Mouse (Mus musculus): ENCODE data around the gene Tenm2.
A peak's percentile ranks its signal among the peaks of the same experiment; 100 is the strongest.

Tenm2 gene

DNA sequence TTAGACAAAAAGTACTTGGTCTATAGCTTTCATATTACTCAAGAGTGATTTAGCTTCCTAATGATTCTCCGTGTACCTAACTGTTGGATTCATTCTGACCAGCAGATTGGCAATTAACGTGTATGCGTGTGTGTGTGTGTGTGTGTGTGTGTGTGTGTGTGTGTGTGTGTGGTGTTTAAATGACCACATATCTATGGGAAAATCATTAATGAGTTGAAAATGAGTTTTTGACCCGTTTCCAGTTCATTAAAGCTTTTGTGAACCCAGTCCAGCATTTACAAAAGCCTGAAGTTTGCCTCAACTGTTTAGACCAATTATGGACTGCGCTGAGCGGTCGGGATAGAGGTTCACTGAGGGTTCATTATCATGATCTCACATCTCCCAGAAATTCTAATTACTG lies 1181.4 kb downstream of the Tenm2 start:
- DNase-seq (ENCODE audit: low spot score in 2 of 2), result no peak

DNA sequence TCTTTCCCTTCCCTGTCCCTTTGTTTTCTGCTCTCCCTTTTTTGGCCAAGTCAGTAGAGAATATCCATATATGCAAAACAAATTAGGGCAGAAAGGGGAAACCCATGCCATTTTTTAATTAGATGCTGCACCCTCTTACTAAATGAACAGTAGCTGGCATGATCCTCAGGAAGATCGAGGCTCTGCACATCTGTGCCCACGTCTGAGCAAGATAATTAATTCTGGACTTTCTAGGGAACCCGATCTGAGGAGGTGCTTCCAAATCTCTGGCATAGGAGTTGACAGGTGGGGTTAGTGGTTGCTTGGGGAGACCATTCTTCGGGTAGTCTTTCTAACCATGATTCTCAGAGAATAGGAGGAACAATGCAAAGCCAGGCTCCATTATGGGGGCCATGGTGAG lies 1182.3 kb downstream of the Tenm2 start:
- DNase-seq (ENCODE audit: low spot score in 2 of 2), result no peak

DNA sequence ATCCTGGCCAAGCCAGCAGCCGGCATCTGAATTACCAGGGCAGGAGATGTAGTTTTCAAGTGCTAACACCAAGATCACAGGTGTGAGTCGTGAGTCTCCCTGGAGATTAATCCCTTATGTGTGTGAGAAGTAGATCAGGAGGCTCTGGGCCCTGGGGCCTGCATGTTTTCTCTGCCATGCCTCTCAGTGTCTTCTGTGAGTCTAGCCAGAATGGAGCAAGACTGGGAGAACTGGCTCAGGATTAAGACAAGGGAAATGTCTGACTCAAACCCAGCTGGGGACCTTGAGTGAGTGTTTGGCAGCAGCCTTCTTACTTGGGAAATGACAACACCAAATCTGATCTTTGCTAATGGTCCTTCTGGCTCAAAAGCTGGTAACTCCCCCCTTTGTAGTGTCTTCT lies 1183.2 kb downstream of the Tenm2 start:
- DNase-seq (ENCODE audit: low spot score in 2 of 2), result no peak

DNA sequence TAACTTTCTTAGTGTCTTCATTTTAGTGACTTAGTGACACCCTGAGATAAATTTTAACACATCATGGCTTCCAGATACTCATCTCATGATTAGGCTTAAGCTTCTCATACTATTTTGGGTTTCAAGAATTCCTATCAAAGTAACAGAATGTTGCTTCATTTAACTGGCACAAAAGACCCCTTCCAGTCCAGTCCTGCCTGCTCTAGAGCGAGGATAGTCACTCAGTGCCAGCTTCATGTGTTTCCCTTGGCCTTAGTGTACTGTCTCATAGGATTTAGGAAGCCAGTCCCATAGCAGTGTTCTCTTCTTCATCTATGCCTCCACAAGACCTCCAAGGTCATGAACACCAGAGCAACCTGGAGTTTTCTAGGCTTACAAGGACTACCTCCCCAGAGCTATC lies 1183.7 kb downstream of the Tenm2 start:
- no peak for DNase-seq (ENCODE audit: low spot score in 2 of 2)

DNA sequence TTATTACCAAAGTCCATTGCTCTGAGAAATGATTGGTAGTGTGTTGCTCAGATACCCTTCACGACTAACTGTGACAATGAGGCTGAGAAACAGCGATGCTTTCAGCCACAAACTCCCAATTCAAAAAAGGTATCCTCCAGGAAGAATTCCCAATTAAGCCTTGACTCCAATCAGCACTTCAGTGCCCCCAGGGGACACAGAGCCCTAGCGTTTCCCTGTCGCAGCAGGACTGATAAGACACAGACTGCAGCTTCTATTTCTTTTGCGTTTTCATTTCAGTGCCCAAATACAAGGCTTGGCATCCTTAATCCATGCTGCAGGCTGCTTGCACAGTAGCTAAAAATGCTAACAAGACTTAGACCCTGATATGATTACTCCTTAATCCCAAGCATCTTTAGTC lies 1186.2 kb downstream of the Tenm2 start:
- DNase-seq (ENCODE audit: low spot score in 2 of 2), result no peak

DNA sequence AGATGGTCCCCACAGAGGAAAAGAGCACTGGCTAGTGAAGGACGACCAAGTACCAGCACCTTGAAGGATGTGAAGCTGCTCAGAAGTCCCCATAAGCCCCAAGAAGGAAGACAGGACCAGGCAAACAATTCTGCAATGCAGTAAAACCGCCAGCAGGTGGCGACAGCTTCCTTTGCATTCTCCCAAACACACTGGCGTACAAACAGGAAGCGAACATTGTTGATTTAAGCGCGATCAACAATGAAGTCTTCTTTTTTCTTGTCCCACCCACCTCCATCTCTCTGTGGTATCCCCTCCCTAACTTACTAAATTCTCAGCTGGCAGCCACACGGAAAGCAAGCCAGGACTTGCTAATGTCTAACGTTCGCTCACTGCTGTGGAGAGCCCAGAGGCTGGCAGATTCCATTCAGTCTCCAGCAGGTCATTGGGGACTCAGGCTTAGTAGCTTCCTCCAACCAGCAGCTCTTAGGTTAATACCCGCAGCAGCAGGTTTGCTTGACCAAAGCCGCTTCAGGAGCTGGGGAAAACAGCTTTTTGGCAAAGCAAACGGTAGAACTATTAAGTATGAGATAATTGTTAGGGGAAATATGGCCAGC lies 1190.0 kb downstream of the Tenm2 start:
- DNase-seq (ENCODE audit: low spot score in 2 of 2), result no peak

DNA sequence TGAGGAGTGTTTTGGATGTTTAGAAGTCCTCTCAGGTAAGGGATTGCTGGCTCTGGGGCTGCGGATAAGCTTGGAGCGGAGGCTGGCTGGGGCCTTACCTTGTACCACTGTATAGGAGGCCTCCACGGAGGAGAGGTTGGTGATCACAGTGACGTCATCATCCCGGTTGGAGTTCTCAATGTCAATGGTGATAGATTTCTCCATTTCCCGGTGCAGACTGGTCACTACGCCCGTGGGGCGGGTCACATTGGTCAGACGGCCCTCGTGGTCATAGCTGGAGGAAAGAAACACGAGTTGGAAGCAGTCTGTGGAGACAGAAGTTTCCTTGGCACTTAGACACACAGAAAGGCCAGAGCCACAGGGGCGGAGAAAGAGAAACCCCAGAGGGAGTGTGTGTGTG lies 1194.4 kb downstream of the Tenm2 start:
- DNase-seq (ENCODE audit: low spot score in 2 of 2), result no peak

DNA sequence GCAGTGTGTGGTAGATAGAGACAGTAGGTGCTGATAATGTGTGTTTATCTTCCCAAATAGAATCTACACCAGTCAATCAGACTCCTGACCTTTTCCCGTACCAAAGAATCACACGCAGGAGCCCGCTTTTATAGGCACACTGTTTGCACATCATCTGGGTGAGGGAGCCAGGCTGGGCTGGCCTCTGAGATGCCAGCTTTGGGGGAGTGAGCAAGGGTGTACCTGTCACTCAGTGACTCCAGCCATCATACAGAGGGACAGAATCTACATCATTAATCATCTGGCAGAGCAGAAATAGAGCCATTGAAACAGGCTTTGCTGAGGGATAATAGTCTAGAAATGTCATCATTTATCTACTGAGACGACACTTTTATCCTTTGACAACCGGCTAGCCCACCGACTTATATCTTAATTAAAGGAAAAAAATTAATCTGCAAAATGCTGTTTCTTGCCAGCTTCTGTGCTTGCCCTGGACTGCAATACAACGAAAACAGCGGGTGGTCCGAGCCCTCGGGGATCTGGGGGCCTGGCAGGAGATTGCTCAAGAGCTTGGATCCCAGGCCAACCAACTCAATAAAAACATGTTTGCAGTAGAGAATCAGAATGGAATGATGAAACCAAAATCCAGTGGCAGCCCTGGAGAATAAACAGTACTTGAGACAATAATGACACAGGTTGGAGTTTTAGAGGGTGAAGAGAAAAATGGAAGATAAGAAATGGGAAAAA lies 1195.1 kb downstream of the Tenm2 start:
- DNase-seq (ENCODE audit: low spot score in 2 of 2), result no peak

DNA sequence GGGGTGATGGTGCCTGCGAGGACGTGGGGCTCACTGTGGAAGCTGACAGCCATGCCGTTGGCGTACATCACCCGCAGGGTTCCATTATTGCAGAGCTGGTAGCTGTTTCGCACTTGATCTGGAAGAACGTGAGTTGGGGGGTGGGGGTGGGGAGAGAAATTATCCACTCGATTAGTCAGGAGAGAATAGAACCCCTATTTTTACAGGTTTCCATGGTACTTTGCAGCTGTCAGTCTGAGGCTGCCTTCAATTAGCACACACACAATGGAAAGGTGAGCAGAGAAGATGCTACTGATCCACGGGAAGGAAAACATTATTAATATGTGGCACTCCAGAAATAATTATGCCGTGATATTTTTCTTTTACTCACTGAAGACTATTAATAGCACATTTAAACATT lies 1195.9 kb downstream of the Tenm2 start:
- DNase-seq (ENCODE audit: low spot score in 2 of 2), result no peak

DNA sequence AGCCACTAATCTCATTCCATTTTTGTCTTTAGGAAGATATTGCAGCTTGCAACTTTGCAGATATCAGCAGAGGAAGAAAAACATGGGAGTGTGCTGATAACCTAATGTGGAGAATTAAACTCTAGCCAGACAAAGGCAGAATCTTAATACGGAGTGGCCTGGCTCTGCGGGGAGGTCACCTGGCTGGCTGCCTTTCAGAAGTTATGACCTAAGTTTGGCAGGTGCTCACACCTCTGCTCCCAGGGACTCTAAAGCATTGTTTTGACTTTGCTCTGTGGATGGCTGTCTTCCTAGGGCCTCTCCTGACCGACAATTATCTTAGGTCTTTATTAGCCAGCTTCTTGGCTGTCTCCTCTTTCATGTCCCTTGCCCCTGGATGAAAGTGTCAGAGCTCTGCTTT lies 1197.4 kb downstream of the Tenm2 start:
- no peak for DNase-seq (ENCODE audit: low spot score in 2 of 2)

DNA sequence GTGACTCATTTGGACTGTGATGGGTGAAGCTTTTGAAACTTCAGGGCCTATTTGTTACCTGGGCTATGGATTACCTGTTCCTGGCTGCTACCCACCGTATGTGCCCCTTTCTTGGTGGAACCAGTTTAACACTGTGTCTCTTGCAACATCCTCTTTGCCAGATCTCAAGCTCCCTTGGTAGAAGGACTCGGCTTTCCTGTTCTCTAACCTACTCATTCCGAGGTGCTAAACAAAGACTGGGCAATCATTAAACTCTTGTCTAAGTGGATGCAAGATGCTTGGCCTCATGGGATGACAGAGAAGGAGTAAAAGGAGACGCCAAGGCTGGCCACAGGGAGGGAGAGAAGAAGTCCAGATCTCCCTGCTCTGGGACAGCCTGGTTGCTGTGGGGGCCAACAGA lies 1198.5 kb downstream of the Tenm2 start:
- DNase-seq (ENCODE audit: low spot score in 2 of 2), result no peak

DNA sequence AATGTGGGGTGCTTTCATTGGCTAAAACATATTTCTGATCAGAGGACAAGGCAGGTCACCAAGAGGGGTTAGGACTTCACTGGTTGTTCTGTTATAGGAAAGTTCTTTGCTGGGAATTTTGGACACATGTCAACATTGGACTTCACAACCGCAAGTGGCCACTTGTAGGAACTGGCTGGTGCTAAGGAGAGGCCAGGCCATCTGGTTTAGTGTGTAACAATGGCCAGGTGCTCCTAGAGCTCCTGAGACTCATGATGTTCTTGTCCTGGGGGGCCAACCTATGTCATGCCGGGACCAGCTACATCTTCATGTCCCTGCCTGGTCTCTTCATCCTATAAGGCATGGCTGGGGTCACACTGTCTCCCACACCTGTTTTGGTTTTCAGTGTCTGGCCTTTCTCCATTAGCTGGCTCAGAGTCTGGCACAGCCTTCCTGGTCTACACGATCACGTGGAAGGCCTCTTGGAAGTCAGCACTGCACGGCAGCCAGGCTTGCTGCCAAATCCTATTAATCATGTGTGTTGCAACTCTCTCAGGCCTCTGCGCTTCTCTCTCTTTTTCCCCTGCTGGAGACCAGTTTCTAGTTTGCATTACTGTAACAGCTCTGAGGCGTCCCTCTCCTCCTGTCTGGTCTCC lies 1199.6 kb downstream of the Tenm2 start:
- no peak for DNase-seq (ENCODE audit: low spot score in 2 of 2)

DNA sequence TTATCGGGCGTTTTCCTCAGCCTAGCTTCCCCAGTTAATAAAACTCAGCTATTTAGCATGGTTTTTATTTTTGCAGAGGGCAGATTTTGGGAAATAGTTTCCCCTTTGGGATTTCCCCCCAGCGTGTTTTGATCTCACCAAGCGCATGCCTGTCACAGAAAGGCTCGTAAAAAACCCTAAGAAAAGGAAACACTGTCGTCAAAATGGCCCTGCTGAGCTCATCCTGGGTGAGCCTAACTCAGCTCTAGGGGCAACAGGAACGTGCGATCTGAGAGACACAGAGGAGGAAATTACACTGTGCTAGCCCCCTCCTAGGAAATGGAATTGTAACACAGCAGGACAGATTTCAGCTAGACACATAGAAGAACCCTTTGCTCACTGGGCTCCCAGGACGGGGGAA lies 1204.0 kb downstream of the Tenm2 start:
- DNase-seq (ENCODE audit: low spot score in 2 of 2), result no peak

DNA sequence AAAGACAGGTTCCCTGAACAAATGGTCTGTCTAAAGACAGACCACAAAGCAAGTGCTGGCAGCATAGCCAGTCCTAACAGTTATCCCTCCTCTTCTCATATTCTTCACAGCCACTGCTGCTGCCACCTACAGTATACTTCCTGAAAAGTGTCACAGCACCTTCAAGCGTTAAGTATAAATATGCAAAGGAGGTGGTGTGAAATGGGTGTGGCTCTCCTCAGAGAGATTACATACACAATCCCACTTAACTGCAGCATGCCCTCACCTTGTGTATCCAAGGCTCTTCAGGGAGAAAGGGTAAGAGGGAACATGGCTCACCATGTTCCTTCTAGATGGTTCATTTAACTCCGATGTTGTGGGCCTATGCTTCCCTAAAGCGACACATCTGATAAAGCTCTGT lies 1215.8 kb downstream of the Tenm2 start:
- no peak for DNase-seq (ENCODE audit: low spot score in 2 of 2)

DNA sequence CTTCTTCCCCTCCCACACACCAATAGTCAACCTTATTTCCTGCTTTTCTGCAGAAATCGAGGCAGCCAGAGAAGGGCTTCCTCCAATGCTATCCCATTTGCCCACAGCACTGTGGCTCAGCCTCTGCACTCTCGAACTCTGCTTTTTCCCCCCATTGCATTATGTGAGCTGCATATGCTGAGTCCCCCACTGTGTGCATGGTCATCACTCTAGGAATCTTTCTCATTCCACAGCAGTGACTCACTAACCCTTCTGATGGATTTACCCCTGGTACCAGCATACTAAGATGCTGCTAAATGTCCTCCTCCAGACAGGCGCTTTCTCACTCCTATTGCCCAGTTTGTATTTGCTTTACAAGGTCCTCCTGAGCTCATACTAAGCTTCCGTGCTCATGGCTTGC lies 1222.6 kb downstream of the Tenm2 start:
- DNase-seq (ENCODE audit: low spot score in 2 of 2), result no peak

DNA sequence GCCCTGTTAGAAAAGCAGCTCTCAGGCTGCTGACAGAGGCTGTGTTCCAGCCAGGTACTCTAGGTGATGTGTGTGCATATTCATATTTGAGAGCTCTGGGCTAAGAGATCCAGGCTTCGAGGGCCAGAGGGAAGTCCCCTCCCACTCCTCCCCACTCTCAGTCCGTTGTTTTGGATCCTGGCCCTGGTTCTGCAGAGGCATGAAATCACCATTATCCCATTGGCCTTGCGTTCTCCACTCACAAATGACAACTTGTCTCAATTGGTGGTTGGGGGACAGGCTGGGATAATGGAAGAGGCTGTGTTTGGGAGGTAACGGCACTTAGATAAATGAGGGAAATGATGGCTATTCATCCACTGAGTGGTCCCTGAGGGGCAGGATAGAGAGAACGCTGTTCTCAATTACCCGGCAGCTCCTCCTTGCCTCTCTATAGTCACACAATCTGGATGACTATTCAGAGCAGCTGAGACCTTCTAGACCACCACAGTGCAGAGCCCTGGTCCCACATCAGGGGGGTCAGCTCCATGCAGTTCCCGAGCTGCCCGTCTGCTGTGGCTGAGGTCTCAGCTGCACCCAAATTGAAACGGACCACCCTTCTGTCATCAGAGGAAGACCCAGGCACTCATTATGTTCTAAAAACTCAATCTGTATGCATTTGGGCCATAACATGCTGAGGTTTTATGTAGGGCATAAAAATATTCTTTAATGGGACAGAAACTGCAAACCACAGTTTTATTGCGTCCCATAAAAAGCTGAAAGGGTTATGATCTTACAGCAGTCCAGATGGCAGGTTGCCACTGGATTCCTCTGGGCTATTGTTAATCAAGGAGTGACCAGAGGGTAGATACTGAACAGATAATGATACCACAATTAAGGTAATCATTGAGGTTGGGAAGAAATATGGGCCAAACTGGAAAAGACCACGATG lies 1226.2 kb downstream of the Tenm2 start:
- no peak for DNase-seq (ENCODE audit: low spot score in 2 of 2)

DNA sequence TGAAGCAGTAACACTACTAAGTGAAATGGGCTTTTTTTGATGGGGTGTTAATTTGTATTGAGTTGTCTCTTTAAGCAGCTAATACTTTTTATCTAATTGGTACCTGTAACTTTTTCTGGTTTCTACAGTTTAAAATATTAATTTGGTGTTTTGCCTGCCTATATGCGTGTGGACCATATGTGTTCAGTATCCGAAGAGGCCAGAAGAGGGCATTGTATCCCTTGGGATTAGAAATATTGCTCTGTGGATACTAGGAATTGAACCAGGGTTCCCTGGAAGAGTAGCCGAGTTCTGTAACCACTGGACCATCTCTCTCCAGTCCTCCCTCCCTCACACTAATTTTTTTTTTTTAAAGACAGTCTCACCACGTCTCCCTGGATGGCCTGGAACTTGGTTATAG lies 1232.9 kb downstream of the Tenm2 start:
- DNase-seq (ENCODE audit: low spot score in 2 of 2), result no peak

DNA sequence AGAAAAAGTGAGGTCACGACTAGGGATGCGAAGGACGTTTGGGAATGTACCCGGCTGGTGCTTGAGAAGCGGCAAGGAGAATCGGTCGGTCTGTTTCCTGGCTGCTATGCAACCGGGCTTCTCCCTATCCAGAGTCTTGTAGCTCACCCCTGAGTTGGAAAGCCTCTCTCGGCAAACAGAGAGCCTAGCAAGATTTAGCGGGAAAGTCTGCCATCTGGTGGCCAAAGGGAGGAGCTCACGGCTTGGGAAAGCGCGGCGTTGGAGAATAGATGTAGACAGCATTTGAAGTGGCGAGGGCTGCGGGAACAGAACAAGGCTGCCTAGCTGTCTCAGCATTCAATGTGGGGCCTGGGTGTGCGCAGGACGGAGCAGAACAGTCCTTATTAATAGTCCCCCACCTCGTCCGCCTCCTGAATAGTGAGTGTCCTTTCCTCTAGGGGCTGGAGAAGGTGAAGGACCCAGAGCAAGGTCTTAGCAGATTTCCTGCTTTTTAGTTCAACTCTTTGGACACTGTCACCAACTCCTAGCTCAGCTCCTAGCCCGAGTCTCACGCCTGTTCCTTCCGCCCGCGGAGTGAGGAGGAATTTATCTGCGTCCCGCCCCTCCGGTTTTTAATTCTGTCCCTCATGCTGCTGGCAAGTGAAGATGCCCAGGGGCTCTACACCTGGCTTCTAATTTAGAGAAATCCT lies 1234.3 kb downstream of the Tenm2 start:
- DNase-seq (ENCODE audit: low spot score in 2 of 2), result peak; percentile 39 to 49

DNA sequence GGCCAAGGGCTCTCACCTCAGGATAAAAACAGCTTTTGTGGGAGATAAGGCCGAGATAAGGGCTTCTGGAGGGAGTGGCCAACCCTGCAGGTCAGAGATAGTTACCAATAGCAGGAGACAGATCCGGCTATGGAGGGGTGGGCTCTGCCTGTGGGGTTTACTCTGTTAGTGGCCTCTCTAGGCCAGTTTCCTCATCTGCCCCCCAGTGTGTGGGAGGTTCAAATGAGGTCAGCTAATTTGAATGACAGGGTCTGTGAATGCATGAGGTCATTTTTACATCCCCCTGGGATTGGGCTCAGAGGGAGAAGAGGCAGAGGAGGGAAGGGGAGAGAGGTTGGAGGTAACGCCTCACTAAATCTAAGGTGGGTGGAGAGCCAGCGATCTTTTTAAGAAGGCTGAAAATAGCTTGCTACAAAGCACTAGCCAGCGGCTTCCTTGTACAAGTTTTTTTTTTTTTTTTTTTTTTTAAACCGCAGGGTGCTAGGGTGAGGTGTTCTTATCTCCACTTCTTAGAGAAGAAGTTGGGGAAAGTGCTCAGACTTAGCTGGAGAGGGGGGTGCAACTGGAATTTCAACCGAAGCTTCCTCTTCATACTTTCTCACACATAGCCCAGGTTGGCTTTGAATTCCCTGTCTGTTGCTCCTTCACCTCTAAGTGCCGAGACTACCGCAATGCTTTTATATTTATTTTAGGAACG lies 1235.0 kb downstream of the Tenm2 start:
- DNase-seq (ENCODE audit: low spot score in 2 of 2), result no peak

DNA sequence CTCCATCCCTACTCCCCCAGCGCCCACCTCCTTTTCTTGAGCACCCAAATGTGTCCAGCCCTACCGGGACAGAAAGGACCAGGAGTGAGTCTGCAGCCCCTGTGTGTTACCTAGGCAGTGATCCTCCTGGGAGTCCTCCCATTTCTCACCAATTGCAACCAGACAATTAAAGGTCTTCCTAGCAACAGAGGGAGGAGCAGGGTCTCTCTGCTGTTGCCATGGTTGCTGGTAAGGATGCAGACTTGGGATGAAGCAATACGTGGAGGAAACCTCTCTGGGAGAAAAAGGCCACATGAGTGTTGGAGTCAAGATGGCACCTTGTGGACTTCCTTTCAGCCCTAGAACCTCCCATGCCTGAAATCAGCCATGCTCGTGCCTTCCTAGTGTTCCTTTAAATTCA lies 1235.7 kb downstream of the Tenm2 start:
- no peak for DNase-seq (ENCODE audit: low spot score in 2 of 2)

DNA sequence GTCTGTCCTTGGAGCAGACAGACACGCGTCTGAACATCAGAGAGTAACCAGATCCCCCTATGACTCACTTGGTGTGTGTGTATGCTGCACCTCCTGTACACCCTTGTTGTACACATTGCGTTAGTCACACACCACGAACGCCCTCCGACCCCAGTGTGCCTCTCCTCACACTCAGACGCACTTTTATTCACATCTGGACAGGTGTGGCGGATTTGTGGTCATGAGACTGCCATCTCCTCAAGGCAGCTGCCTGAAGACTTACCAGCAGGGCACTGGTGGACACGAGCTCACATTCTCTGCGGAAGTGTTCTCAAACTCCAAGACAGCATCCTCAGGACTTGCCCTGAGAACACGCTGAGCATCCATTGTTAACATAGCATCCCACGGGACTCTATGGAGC lies 1237.7 kb downstream of the Tenm2 start:
- no peak for DNase-seq (ENCODE audit: low spot score in 2 of 2)
